Mouse (Mus musculus) frontal cortex, adult 2 months (tissue): ENCODE results near the gene Ddx43. TPM values are rescaled to one million over a fixed set of nuclear protein-coding genes. Genes with fewer than 3 reads are reported as not detected.

ENCODE experiments used
- DNase-seq, 2 experiments: peaks; one replicate each; pipeline ENCODE4 v3.0.0; 2022; ENCODE audit warnings: low spot score in 1 of 2; ENCODE audit errors: extremely low spot score in 1 of 2
- polyA plus RNA-seq: library from polyadenylated mRNA; depleted of rRNA; stranded (reverse); fragments of >200 nt; gene quantifications from 2 replicates; pipeline ENCODE4 v1.2.3, GENCODE M21; 2012

Ddx43 gene
- polyA plus RNA-seq, 1 experiment, result 0.30 TPM

GRCm38 (mm10) chr9:78371441-78371840, 24.1 kb upstream of the Ddx43 start:
- DNase-seq, result no peak

- no peak for DNase-seq
Observed at GRCm38 (mm10) chr9:78372827-78373504, 22.6 kb upstream of the Ddx43 start.

GRCm38 (mm10) chr9:78374397-78374796, 21.2 kb upstream of the Ddx43 start:
- DNase-seq, result no peak

- DNase-seq, result no peak
Observed at GRCm38 (mm10) chr9:78374885-78375389, 20.6 kb upstream of the Ddx43 start.

GRCm38 (mm10) chr9:78375486-78375885, 20.1 kb upstream of the Ddx43 start:
- DNase-seq, result no peak

GRCm38 (mm10) chr9:78377546-78377945, 18.0 kb upstream of the Ddx43 start:
- DNase-seq, result no peak

GRCm38 (mm10) chr9:78378113-78378785, 17.3 kb upstream of the Ddx43 start, which contains the start of gene Ooep:
Gene Ooep (minus strand): TSS chr9:78378725.
- DNase-seq, result no peak

GRCm38 (mm10) chr9:78385893-78386292, 9.7 kb upstream of the Ddx43 start:
- no peak for DNase-seq

GRCm38 (mm10) chr9:78386947-78387346, 8.6 kb upstream of the Ddx43 start:
- no peak for DNase-seq

- no peak for DNase-seq
Observed at GRCm38 (mm10) chr9:78389981-78390380, 5.6 kb upstream of the Ddx43 start.

GRCm38 (mm10) chr9:78393741-78394140, 1.8 kb upstream of the Ddx43 start:
- no peak for DNase-seq

GRCm38 (mm10) chr9:78394602-78395001, 975 bp upstream of the Ddx43 start:
- DNase-seq, result peak in 1 of 2 experiments; percentile 9

- no peak for DNase-seq
Observed at GRCm38 (mm10) chr9:78395244-78395629, 340 bp upstream of the Ddx43 start.

- no peak for DNase-seq
Observed at GRCm38 (mm10) chr9:78396517-78396916, 940 bp downstream of the Ddx43 start.

GRCm38 (mm10) chr9:78400570-78400969, 5.0 kb downstream of the Ddx43 start:
- DNase-seq, result no peak

- DNase-seq, result no peak
Observed at GRCm38 (mm10) chr9:78401596-78401995, 6.0 kb downstream of the Ddx43 start.

GRCm38 (mm10) chr9:78427362-78427781, 31.8 kb downstream of the Ddx43 start:
- DNase-seq, result no peak

GRCm38 (mm10) chr9:78428185-78428584, 32.6 kb downstream of the Ddx43 start:
- no peak for DNase-seq

- DNase-seq, result no peak
Observed at GRCm38 (mm10) chr9:78428870-78429432, 33.4 kb downstream of the Ddx43 start.

GRCm38 (mm10) chr9:78429551-78429950, 34.0 kb downstream of the Ddx43 start:
- no peak for DNase-seq

GRCm38 (mm10) chr9:78430486-78430885, 34.9 kb downstream of the Ddx43 start:
- DNase-seq, result no peak

GRCm38 (mm10) chr9:78432471-78432870, 36.9 kb downstream of the Ddx43 start:
- DNase-seq, result no peak
